Mouse (Mus musculus) kidney, postnatal 4 days (tissue): ENCODE measurements at regions not wholly inside any gene's neighbourhood (a gene's known extent, or its start where the extent isn't known, plus 50 kb on each side); places are given as distances from the start of the nearest gene placed in this dataset.
A peak's percentile ranks its signal among the peaks of the same experiment; 100 is the strongest.

Source experiments
- DNase-seq, 2 experiments: peaks; one replicate each; pipeline ENCODE4 v3.0.0; 2021; ENCODE audit warnings: mixed read lengths in 2 of 2

DNA sequence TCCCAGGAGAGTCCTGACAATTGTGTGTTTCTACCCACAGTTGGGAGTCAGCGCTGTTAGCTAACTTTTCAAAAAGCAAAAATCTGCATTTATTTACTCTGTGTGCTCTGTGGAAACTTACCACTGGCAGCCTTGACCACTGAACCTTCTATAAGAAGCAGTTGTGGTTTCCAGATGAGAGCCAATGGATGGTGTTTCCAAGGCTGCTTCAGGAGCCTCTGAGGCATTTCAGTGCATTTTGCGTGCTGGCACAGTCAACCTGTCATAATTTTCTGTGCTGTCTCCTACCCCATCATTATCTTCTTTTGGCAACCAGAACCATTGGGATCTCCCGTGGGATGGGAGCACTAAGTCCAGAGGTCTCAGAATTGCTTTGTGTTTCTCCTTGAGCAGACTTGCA lies 60.3 kb downstream of the 4930544G11Rik start:
- DNase-seq: no peak

GRCm38 (mm10) chr6:66023531-66023930 lies 71.1 kb downstream of the 4930544G11Rik start:
- DNase-seq: no peak

DNA sequence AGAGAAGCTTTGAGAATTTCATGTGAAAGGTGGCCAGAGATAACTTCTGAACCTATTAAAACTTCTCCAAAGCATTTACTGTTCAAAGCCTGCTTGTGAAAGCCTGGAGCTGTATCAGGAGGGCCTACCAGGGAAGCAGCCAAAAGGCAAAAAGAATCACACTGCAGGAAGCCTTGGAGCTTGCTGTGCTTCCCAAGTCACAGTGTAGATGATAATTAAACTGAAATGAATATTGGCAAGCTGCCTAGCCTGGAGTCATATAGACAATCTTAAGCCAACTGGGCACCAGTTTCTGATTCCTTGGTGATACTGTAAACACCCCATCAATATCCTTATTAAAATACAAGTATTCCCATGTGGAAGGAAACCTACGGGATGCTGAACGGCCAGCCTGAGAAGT lies 84.4 kb downstream of the 4930544G11Rik start:
- no peak for DNase-seq

DNA sequence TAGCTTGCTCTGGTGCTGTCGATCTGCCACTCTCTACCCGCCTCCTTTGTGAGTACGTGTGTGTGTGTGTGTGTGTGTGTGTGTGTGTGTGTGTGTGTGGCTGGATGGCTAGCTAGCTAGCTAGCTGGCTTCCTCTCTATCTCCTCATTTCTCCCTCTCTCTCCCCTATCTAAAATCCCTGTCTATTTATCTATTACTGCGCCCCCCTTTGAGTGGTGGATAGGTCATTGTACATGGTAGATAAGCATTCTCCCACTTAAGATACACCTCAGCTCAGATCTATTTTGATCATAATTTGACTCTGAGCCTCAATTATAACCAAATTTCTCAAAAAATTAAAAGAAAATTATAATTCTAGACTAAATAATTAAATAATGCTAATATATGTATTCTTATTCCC lies 99.4 kb downstream of the 4930544G11Rik start:
- no peak for DNase-seq

DNA sequence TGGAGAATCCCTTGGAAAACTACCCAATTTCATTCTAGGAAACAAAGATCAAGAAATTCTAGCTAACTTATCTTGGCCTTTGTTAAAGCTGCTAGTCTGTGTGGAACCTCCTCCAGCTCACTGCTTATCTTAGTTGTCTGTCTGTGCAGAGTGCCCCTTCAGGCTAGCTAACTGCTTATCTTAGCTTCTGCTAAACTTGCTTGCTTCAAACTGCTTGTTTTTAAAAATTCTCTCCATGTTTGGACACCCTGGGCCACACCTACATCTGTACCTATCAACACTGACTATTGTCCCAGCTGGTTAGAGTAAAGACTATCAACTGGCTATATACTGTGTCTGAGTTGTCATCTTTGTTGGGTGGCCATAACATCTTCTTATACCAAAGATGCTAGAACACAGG lies 100.0 kb downstream of the 4930544G11Rik start:
- DNase-seq: no peak

GRCm38 (mm10) chr6:66053197-66053596 lies 100.8 kb downstream of the 4930544G11Rik start:
- no peak for DNase-seq

DNA sequence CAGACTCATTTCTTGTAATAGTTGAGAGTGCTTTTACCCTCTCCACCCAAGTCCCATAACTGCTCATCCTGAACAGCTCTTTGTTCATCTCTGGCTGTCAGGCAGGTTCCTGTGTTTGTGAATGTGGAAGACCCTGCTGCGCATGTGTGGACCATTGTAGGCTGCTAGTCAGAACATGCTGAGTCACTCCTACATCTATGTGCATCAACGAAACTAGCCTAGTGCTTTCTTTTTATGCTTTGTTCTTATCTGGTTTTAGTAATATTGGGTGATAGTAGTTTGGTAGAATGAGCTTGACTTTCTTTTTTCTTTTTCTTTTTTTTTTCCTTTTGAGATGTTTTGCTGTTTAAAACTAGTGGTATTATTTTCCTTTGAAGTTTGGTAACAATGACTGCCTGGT lies 116.5 kb downstream of the 4930544G11Rik start:
- DNase-seq: no peak

- DNase-seq: peak in 1 of 2 experiments; percentile 8
Observed at GRCm38 (mm10) chr6:66077445-66077844, 125.0 kb downstream of the 4930544G11Rik start.

DNA sequence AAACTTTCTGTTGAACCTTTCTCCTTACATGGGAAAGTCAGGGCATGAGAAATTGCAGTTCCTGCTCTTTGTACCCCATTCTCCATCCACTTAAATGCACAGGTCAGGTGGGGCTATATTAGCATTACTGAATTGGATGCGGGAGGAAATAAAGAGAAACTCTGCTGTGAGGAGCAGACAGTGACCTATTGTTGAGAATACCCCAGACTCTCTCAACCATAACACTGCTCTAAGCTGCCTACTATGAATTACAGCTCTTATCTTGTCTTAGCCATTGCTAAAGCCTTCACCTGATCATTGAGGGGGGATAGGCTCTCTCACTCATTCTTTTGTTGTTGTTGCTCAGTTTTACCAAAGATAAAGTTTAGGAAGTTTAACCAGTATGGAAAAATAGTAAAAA lies 126.4 kb downstream of the 4930544G11Rik start:
- no peak for DNase-seq

- no peak for DNase-seq
Observed at GRCm38 (mm10) chr6:66101555-66102071, 149.2 kb downstream of the 4930544G11Rik start.

- DNase-seq: no peak
Observed at GRCm38 (mm10) chr6:66114366-66114765, 162.0 kb downstream of the 4930544G11Rik start.

GRCm38 (mm10) chr6:66121479-66122183 lies 169.2 kb downstream of the 4930544G11Rik start:
- no peak for DNase-seq

- DNase-seq: no peak
Observed at GRCm38 (mm10) chr6:66124292-66124691, 171.9 kb downstream of the 4930544G11Rik start.

DNA sequence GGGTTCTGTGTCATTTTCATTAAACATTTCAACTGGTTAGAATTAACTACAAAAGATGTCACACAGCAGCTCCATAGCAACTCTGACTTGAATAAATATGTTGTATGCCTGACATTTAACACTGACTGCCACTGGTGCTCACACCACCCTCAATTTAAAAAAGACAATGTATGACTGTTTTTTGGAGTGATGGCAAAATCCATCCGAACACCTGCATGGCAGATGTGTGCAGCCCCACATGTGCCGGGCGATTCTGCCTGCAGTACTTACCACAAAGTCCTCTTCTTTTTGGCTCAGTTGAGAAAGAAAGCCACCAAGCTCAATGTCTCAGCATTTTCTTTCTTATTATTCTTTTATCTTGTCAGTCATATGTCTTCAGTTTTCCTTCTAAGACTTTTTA lies 199.4 kb downstream of the 4930544G11Rik start:
- DNase-seq: no peak

DNA sequence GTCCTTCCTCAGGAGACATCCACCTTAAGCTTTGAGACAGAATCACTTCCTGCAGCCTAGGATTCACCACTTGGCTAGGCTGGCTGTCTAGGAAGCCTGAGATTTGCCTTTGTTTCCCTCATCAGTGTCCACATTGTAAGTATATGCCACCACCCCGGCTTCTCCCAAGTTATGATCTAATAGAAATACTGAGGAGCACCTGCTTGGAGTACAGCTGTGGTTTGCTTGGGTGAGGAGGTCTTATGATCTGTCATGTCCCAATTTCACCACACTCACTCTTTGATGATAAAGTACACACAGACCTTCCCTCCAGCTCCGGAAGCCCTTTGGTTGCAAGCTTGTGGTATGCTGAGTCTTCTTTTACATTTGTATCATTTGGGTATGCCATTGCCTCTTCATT lies 202.4 kb downstream of the 4930544G11Rik start:
- no peak for DNase-seq

GRCm38 (mm10) chr6:66160805-66161204 lies 208.4 kb downstream of the 4930544G11Rik start:
- DNase-seq: no peak

GRCm38 (mm10) chr6:66168913-66169312 lies 216.5 kb downstream of the 4930544G11Rik start:
- no peak for DNase-seq

DNA sequence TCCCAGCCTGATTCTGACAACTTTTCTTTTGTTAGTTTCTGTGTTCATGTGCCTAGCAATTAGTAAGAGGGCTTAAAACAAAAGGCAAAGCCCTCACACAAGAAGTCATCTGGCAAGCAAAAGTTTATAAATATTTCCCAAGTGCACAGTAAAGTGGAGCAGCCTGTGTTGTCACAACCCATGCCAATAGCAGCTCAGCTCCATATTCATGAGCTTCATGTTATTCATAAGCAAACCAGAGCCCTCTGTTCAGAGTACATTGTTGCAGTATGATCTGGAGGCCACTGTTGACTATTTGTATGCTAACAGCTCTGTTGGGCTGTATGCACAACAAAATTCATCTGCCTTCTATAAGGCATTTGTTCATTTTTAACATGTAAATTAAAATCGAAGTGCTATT lies 245.6 kb downstream of the 4930544G11Rik start:
- no peak for DNase-seq

DNA sequence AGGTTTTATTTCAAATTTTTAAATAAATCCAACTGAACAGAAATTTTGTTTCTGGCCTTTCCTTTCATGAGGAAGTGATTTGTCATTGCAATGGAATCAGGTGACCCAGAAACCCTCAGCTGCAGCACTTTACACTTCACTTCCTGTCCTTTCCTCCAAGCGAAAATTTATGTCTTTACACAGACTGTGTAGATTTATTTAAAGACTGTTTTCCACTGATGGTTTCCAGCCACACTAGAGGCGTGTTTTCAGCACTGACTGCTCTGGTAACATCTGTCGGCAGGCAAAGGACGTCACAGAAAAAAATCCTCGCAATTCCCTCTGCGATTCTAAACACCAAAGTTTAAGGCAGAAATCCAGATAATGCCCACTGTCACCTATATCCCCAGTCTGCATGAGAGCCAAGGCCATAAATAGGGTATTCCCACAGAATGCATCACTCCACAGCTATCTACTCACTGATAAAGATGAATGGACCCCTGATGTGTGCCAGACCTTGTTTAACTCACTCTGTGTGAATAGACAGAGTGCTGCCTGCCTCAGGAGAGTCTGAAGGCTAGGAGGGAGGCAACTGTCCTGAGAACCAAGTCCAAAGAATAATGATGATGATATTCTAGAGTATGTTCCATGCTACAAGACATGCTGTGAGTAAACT lies 247.9 kb downstream of the 4930544G11Rik start:
- DNase-seq: peak; percentile 8 to 24

DNA sequence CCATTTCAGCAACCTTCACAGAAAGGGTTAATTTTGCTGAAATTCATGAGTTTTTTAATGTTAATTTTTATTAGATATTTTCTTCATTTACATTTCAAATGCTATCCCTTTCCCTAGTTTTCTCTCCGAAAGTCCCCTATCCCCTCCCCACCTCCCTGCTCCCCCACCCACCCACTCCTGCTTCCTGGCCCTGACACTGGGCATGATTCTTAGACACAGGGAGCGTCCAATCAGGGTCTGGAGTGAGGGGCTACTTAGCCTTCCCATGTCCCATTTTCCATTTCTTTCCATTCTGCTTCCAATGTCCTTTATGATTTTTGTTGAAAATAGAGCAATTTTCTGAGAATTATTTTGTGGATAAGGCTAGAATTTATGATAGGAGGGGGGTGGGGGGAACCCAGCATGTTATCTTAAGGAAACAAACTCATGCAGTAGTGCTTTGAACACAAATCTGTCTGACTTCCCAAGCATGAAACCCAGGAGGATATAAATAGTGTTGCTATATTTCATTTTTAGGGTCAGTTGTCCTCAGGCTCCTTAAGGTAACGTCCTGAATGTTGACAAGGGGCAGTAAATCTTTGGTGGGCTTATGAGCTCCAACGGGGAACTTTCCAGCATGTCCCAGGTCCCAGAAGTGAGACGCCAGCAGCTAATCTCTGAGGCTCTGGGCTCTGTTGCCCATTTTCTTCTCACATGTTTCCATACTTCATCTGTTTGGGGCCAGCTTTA lies 254.0 kb downstream of the 4930544G11Rik start:
- peak in 1 of 2 experiments; percentile 15 for DNase-seq

DNA sequence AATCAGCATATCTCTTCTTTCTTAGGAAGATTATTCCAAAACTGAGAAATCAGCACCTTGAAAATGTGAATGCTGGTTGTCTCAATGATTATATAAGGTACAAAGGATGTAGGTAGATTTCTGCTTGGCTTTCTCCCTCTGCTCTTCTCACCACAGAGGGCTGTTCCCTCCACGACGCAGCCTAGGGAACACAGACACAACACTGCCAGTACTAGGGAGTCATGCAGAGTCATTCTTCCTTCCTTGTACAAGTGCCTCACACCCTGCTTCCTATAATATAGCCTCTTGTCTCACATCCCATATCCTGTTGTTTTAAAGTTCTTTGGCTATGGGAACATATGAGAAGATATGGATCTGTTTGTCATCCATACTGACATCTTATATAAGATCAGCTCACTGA lies 265.1 kb downstream of the 4930544G11Rik start:
- no peak for DNase-seq

DNA sequence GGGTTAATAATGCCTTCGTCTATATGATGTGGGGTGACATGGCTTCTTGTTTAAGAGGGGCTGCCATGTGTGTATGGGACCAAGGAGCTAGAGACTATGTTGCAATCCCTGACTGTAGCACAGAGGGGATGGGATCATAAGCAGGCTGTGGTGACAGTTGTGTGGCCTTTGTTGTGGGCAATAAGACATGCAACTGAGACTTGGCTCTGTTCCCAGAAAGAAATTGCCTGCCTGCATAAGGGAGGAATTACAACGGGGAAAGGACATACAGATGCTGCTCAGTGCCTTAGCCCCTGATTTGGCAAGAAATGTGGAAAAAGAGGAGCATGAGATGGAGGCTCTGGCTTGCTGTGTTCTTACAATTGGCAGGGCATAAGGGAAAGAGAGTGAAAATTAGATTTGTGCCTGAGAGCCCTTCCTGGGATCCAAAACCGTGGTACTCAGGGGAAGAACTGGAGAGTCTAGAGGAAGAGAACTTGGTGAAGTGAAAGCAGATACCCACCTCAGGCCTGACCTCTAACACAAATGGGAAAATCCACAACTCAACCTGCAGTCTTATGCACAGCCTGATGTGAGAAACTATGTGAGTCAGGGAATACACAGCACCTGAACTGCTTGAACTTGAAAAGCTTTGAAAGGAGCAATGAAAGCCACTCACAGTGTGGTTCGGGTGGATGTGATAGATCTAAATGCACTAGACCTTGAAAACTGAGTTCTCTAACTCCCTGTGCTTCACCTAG lies 271.9 kb downstream of the 4930544G11Rik start:
- no peak for DNase-seq

DNA sequence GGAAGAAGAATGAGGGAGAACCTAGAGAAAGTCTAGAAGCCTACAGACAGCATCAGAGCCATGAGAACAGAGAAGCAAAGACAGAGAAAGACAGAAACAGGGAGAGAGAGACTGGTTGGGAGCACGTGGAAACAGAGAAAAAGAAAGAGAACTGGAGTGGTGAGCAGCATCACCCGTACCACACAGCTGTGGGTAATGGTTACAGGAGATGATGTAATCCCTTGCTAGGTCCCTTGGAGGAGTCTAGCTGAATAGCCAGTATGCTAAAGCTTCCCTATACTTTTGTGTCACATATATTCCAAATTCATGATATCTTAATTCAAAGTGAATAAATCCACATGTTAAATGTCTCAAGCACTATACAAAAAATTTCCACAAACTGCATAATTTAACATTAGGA lies 284.0 kb downstream of the 4930544G11Rik start:
- DNase-seq: no peak
